Mouse (Mus musculus) liver, adult (tissue): Measurements from ENCODE around the gene Pramel7.
"Not testable (repeated sequence)": the region's sequence is repeated elsewhere in the genome, so short reads cannot be mapped to it uniquely, and the experiment has no call there.

Experiments used
- GATA4 ChIP-seq: IDR thresholded peaks from 2 replicates; pipeline ENCODE4 v1.6.1; 2014; ENCODE audit warnings: mild to moderate bottlenecking, low read length; ENCODE audit not compliant: insufficient replicate concordance

Gene Pramel7

DNA sequence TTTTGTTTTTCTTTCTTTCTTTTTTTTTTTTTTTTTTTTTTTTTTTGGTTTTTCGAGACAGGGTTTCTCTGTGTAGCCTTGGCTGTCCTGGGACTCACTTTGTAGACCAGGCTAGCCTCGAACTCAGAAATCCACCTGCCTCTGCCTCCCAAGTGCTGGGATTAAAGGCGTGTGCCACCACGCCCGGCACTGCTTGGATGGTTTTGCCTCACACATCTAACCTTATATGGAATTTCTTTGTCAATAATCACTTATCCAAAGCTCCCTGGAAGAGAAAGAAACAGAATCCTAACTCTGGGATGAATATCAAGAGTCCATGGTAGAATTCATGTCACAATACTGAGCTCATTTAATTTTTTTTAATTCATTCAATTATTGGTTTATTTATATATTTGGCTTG is at the start of gene Pramel7:
Pramel7 (minus strand) TSS at position 101 of the 400 bp plus-strand sequence.
- not testable (repeated sequence) for TF ChIP-seq GATA4

GRCm38 (mm10) chr2:87545442-87545841 is 48.5 kb upstream of the Pramel7 start, which contains the start of gene Olfr1128:
TSS of gene Olfr1128 (minus strand) at chr2:87545542.
- no peak for TF ChIP-seq GATA4

GRCm38 (mm10) chr2:87534826-87535225 is 37.9 kb upstream of the Pramel7 start:
- TF ChIP-seq GATA4: no peak

GRCm38 (mm10) chr2:87531496-87531895 is 34.6 kb upstream of the Pramel7 start, which contains the start of gene Olfr153:
TSS of gene Olfr153 (plus strand) at chr2:87531796.
- no peak for TF ChIP-seq GATA4

DNA sequence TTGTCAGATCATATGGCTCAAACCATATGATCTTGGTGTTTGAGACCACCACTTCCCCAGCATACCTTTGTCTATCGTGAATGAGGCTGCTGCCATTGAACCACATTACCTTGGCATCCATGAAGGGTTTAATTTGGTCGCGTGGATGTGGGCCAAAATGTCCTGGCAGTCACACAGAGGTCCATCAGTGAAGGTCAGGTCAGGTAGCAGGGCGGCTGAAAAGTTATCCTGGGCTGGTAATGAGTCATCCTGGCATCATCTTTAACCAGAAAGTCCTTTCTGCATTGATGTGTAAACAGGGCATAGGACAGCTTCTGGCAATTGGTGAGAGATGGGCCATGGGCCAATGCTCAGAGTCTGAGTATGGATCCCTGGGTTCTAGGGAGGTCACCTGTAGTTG is 23.8 kb upstream of the Pramel7 start:
- no peak for TF ChIP-seq GATA4

DNA sequence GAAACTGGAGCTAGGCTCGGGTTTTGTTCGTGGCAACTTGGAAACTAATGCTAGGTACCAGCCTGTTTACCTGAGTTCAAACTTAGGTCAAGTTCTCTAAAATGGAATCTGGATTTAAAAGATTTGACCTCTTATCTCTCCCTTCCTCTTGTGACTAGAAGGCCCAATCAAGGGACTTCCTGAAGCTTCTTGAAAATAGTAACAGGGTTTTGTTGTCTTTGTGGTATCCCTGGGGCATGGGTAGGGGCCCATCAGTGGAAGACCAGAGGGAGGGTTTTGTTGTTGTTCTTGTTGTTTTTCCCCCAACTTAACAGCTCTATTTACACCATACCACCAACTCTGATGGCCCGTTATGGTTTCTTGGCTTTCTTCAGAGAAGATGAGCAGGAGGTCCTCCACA is 19.7 kb upstream of the Pramel7 start:
- no peak for TF ChIP-seq GATA4

DNA sequence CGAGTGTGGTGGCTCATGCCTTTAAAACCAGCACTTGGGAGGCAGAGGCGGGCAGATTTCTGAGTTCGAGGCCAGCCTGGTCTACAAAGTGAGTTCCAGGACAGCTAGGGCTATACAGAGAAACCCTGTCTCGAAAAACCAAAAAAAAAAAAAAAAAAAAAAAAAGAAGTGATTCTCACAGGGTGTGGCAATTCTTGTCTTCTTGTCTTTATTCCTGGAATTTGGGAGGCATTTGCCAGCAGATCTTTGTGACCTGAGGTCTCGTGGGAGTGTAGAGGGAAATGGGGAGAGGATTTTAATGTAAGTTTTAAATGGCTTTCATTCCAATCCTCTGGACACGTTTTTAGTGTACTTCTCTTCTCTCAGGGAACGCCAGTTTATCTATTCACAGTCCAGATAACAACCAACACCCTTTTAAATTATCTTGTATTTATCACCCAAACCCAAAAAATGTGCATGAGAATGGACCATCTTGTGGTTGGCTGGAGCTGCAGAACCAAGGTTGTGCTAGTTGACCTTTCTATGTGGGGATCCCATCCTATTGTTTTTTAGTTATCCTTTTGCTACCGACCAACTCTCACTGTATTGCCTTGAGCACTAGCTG is 18.7 kb upstream of the Pramel7 start:
- no peak for TF ChIP-seq GATA4

DNA sequence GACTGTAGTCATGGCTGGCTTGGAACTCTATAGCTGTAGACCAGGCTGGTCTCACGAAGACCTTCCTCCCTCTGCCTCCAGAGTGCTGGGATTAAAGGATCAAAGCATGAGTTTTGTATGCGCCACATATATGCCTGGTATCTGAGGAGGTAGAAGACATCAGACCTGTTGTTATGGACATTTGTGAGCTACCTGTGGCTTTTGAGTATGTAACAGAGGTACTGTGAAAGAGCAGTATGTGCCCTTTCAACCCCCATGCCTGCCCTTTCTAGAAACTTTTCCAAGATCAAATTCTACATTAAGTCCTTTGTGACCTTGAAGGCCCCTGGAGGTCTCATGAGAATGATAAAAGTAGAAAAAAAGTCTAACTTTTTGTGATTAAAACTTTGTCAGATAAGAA is 18.2 kb upstream of the Pramel7 start:
- no peak for TF ChIP-seq GATA4

DNA sequence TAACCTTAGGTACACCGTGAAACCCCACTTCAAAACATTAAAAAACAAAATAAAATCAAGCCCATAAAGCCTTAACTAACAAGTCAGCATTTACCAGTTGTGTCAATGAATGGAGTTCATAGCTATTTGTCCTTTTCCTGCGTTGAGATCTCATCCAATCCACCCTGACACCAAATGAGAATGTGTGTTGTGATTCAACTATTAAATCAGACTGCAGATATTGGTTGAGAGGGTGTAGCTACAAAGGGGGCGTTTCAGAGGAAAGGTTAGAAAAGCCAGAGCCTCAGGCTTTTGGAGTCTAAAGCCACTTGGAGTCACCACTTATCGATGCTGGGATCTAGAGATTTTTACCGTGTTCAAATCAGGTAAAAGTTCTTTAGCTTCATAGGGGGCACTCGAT is 9.4 kb upstream of the Pramel7 start, which contains the start of gene Pramel6:
Pramel6 (plus strand) TSS at position 301 of the 400 bp plus-strand sequence.
- TF ChIP-seq GATA4: no peak

DNA sequence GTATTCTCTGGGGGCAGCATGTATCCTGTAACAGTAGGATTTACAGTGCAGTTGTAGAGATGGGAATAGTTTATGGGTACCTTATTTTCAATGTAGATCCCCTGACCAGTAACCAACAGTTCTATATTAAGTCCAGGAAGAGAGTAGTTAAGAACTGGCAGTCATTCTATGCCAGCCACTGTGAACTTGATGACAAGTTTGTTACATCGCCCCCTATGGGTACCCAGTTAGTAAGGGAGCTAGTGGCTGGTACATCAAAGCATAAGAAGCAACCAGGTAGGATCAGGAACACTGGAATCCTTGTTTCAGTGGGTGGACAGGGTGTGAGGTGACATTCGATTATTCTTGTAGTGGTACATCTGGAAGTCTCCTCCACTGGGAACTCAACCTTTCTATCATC is 14.6 kb downstream of the Pramel7 start:
- no peak for TF ChIP-seq GATA4

DNA sequence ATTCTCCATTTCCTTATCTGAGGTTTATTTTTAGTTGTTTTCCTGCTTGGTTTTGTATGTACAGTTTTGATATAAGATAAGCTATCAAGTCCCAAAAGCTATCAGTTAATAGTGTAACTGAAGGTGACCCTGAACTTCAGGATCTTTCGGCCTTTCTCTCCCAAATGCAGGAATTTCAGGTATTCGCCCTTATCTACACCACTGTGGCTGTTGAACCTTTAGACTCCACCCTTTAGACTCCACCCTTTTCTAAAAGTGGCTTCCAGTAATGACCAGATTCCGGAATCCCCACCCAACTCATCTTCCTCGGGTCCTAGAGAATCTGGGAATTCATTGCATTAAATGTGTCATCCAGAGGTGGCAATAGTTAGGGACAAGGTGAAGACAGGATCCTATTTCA is 15.7 kb downstream of the Pramel7 start:
- no peak for TF ChIP-seq GATA4

DNA sequence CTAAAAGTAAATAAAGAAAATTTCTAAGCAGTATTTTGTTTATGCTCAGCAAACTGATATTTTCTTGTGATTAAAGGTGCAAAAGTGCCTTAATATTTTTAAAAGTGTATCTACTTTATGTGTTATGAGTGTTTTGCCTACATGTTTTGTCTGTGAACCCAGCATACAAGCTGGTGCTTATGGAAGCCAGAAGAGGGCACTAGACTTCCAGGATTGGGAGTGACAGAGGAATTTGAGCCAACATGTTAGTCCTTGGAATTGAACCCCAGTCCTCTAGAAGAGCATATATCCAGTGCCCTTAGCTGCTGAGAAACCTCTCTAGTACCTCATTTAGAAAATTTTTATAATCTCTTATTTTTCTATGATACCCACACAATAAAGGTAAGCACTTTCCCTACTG is 16.7 kb downstream of the Pramel7 start:
- TF ChIP-seq GATA4: no peak

GRCm38 (mm10) chr2:87461769-87462168 is 35.1 kb downstream of the Pramel7 start:
- TF ChIP-seq GATA4: no peak

- TF ChIP-seq GATA4: no peak
Measured at GRCm38 (mm10) chr2:87453662-87454061, 43.2 kb downstream of the Pramel7 start, which contains the start of gene Olfr1126. TSS of gene Olfr1126 (plus strand) at chr2:87453962.
